Mouse (Mus musculus): ENCODE measurements around the gene Sypl2. TPM values are rescaled to one million over a fixed set of nuclear protein-coding genes. Genes with fewer than 3 reads are reported as not detected.

Sypl2 gene
- polyA plus RNA-seq, 1 experiment from 2014 or later: 3.3 TPM

- Histone ChIP-seq H3K27me3 (replicated peaks) (no peaks in the 10 kb centered on the region), H3K4me3 (no peak overlapping the region), H3K27ac (ENCODE audit: poor library complexity, severe bottlenecking) (no peak overlapping the region), H3K4me2 (no peak overlapping the region), H3K9me3 (replicated peaks) (no peaks in the 10 kb centered on the region), H3K36me3 (no peaks in the 10 kb centered on the region), H3K9ac (no peak overlapping the region), H3K4me1 (replicated peaks) (peaks cover 56% of the 10 kb centered on the region)
- 45% methylated on average over 4 of the region's 4 CpGs for WGBS
- no peak for ATAC-seq (ENCODE audit: insufficient number of reproducible peaks, low FRiP score)
Measured at GRCm38 (mm10) chr3:108193686-108194085, 32.8 kb downstream of the Sypl2 start.

GRCm38 (mm10) chr3:108189897-108190296 is 36.6 kb downstream of the Sypl2 start:
- H3K9ac ChIP-seq: no peak overlapping the region

GRCm38 (mm10) chr3:108188716-108189490 is 37.5 kb downstream of the Sypl2 start:
- H3K9ac ChIP-seq: no peak overlapping the region
- no peak overlapping the region for H3K4me3 ChIP-seq
- H3K27me3 ChIP-seq (replicated peaks): peaks cover 26% of the 10 kb centered on the region
- 0 out of 2 replicates have a peak, but pooled peaks cover 3% of the 10 kb centered on the region for H3K36me3 ChIP-seq
- ATAC-seq (ENCODE audit: insufficient number of reproducible peaks, low FRiP score): no peak
- no peak overlapping the region for H3K4me2 ChIP-seq
- no peaks in the 10 kb centered on the region for H3K9me3 ChIP-seq (replicated peaks)
- peaks cover 40% of the 10 kb centered on the region for H3K4me1 ChIP-seq (replicated peaks)
- H3K27ac ChIP-seq (ENCODE audit: poor library complexity, severe bottlenecking): no peak overlapping the region
- 61% methylated on average over 9 of the region's 9 CpGs for WGBS

More at GRCm38 (mm10) chr3:108189897-108190296, 36.6 kb downstream of the Sypl2 start:
- Histone ChIP-seq H3K36me3 (0 out of 2 replicates have a peak, but pooled peaks cover 3% of the 10 kb centered on the region), H3K4me1 (replicated peaks) (peaks cover 41% of the 10 kb centered on the region), H3K27me3 (replicated peaks) (peaks cover 22% of the 10 kb centered on the region), H3K27ac (ENCODE audit: poor library complexity, severe bottlenecking) (no peak overlapping the region), H3K4me3 (no peak overlapping the region), H3K4me2 (peak overlapping the region; percentile 31; the same call in 1 of the 2 replicates), H3K9me3 (replicated peaks) (no peaks in the 10 kb centered on the region)
- 47% methylated on average over 5 of the region's 5 CpGs for WGBS
- ATAC-seq (ENCODE audit: insufficient number of reproducible peaks, low FRiP score): no peak

- ATAC-seq (ENCODE audit: insufficient number of reproducible peaks, low FRiP score): no peak
Measured at GRCm38 (mm10) chr3:108187111-108187795, 39.2 kb downstream of the Sypl2 start.

GRCm38 (mm10) chr3:108186098-108187047 is 40.1 kb downstream of the Sypl2 start, which contains the start of gene Amigo1:
Gene Amigo1 (plus strand): TSS chr3:108186335.
- Histone ChIP-seq H3K9me3 (replicated peaks) (no peaks in the 10 kb centered on the region), H3K36me3 (0 out of 2 replicates have a peak, but pooled peaks cover 3% of the 10 kb centered on the region), H3K9ac (peak within 1 kb of the TSS; percentile 93), H3K27ac (ENCODE audit: poor library complexity, severe bottlenecking) (no peak within 1 kb of the TSS), H3K27me3 (replicated peaks) (peaks cover 28% of the 10 kb centered on the region), H3K4me1 (replicated peaks) (peaks cover 27% of the 10 kb centered on the region), H3K4me3 (peak within 1 kb of the TSS; percentile 96), H3K4me2 (peak within 1 kb of the TSS; percentile 100)
- 2% methylated on average over 87 of the region's 100 CpGs for WGBS
- ATAC-seq (ENCODE audit: insufficient number of reproducible peaks, low FRiP score): peak; percentile 74

More at GRCm38 (mm10) chr3:108187111-108187795, 39.2 kb downstream of the Sypl2 start:
- Histone ChIP-seq H3K27ac (ENCODE audit: poor library complexity, severe bottlenecking) (no peak overlapping the region), H3K4me1 (replicated peaks) (peaks cover 31% of the 10 kb centered on the region), H3K36me3 (0 out of 2 replicates have a peak, but pooled peaks cover 3% of the 10 kb centered on the region), H3K4me2 (peak overlapping the region; percentile 100), H3K9ac (peak overlapping the region; percentile 93; the same call in 1 of the 2 replicates), H3K4me3 (peak overlapping the region; percentile 96), H3K9me3 (replicated peaks) (no peaks in the 10 kb centered on the region), H3K27me3 (replicated peaks) (peaks cover 28% of the 10 kb centered on the region)
- 66% methylated on average over 20 of the region's 20 CpGs for WGBS

GRCm38 (mm10) chr3:108185460-108186097 is 40.9 kb downstream of the Sypl2 start:
- Histone ChIP-seq H3K4me2 (peak overlapping the region; percentile 100), H3K36me3 (0 out of 2 replicates have a peak, but pooled peaks cover 3% of the 10 kb centered on the region), H3K27ac (ENCODE audit: poor library complexity, severe bottlenecking) (no peak overlapping the region), H3K27me3 (replicated peaks) (peaks cover 28% of the 10 kb centered on the region), H3K4me1 (replicated peaks) (peaks cover 23% of the 10 kb centered on the region), H3K4me3 (peak overlapping the region; percentile 96), H3K9me3 (replicated peaks) (no peaks in the 10 kb centered on the region), H3K9ac (peak overlapping the region; percentile 93)
- WGBS: 3% methylated on average over 16 of the region's 16 CpGs
- ATAC-seq (ENCODE audit: insufficient number of reproducible peaks, low FRiP score): no peak

GRCm38 (mm10) chr3:108184742-108185141 is 41.7 kb downstream of the Sypl2 start:
- 56% methylated on average over 3 of the region's 3 CpGs for WGBS
- Histone ChIP-seq H3K9me3 (replicated peaks) (no peaks in the 10 kb centered on the region), H3K27me3 (replicated peaks) (peaks cover 28% of the 10 kb centered on the region)

GRCm38 (mm10) chr3:108180514-108180913 is 45.9 kb downstream of the Sypl2 start:
- Histone ChIP-seq H3K27ac (ENCODE audit: poor library complexity, severe bottlenecking) (no peak overlapping the region), H3K4me3 (no peak overlapping the region), H3K36me3 (no peaks in the 10 kb centered on the region), H3K4me2 (no peak overlapping the region), H3K4me1 (replicated peaks) (0 out of 2 replicates have a peak, but pooled peaks cover 2% of the 10 kb centered on the region), H3K27me3 (replicated peaks) (peaks cover 15% of the 10 kb centered on the region), H3K9me3 (replicated peaks) (no peaks in the 10 kb centered on the region), H3K9ac (no peak overlapping the region)
- 51% methylated on average over 2 of the region's 2 CpGs for WGBS
- no peak for ATAC-seq (ENCODE audit: insufficient number of reproducible peaks, low FRiP score)

More at GRCm38 (mm10) chr3:108184742-108185141, 41.7 kb downstream of the Sypl2 start:
- H3K36me3 ChIP-seq: 0 out of 2 replicates have a peak, but pooled peaks cover 3% of the 10 kb centered on the region
- ATAC-seq (ENCODE audit: insufficient number of reproducible peaks, low FRiP score): no peak
- no peak overlapping the region for H3K27ac ChIP-seq (ENCODE audit: poor library complexity, severe bottlenecking)
- no peak overlapping the region for H3K9ac ChIP-seq
- H3K4me2 ChIP-seq: no peak overlapping the region
- no peak overlapping the region for H3K4me3 ChIP-seq
- peaks cover 17% of the 10 kb centered on the region for H3K4me1 ChIP-seq (replicated peaks)

- ATAC-seq (ENCODE audit: insufficient number of reproducible peaks, low FRiP score): no peak
- no peaks in the 10 kb centered on the region for H3K9me3 ChIP-seq (replicated peaks)
- no peak overlapping the region for H3K4me3 ChIP-seq
- H3K9ac ChIP-seq: no peak overlapping the region
- WGBS: 76% methylated on average over 7 of the region's 7 CpGs
- no peaks in the 10 kb centered on the region for H3K36me3 ChIP-seq
- H3K27me3 ChIP-seq (replicated peaks): peaks cover 20% of the 10 kb centered on the region; the same call in 1 of the 2 replicates
- H3K4me1 ChIP-seq (replicated peaks): peaks cover 10% of the 10 kb centered on the region
- H3K4me2 ChIP-seq: no peak overlapping the region
- no peak overlapping the region for H3K27ac ChIP-seq (ENCODE audit: poor library complexity, severe bottlenecking)
Measured at GRCm38 (mm10) chr3:108178756-108179715, 47.4 kb downstream of the Sypl2 start.

All from heart, embryonic 12.5 days (tissue).